8 mouse cellular contexts compared by ENCODE assay signal in genomic region chr8:84614512-84615223, GRCm38 (mm10). TPM values are rescaled to one million over a fixed set of nuclear protein-coding genes. Genes with fewer than 3 reads are reported as not detected.
DNase-seq lines count a peak whose midpoint lies in the region; ATAC-seq and TF ChIP-seq lines count a peak whose summit lies in the region.

No protein-coding gene starts in this region.

- H3K4me3 ChIP-seq in forebrain, embryonic 14.5 days (ENCODE audit: low read depth, low read length): no peak overlapping the region
- no peak overlapping the region for H3K4me3 ChIP-seq in forebrain, embryonic 16.5 days (replicated peaks; ENCODE audit: low read length)
- no peak overlapping the region for H3K4me3 ChIP-seq in spleen, adult 2 months (ENCODE audit: extremely low read depth, insufficient read depth, insufficient read length)

- H3K4me2 ChIP-seq in forebrain, embryonic 14.5 days (ENCODE audit: low read length): no peak overlapping the region
- no peak overlapping the region for H3K4me2 ChIP-seq in forebrain, embryonic 16.5 days (ENCODE audit: low read length)

- H3K27me3 ChIP-seq in forebrain, embryonic 14.5 days (replicated peaks; ENCODE audit: control insufficient read depth, insufficient read depth, low read length): no peaks in the 10 kb centered on the region
- H3K27me3 ChIP-seq in forebrain, embryonic 16.5 days (replicated peaks; ENCODE audit: control insufficient read depth, insufficient read depth, low read length): no peaks in the 10 kb centered on the region
- H3K27me3 ChIP-seq in spleen, adult 2 months (ENCODE audit: control insufficient read depth, insufficient read depth, low read length): no peaks in the 10 kb centered on the region

- H3K4me1 ChIP-seq in forebrain, embryonic 14.5 days (ENCODE audit: control insufficient read depth, insufficient read depth, low read length): peaks cover 2% of the 10 kb centered on the region
- no peaks in the 10 kb centered on the region for H3K4me1 ChIP-seq in forebrain, embryonic 16.5 days (replicated peaks; ENCODE audit: control insufficient read depth, insufficient read depth, low read length)
- no peaks in the 10 kb centered on the region; the same call in 1 of the 2 replicates for H3K4me1 ChIP-seq in spleen, adult 2 months (ENCODE audit: control insufficient read depth, insufficient read depth, insufficient read length)

- no peak overlapping the region for H3K27ac ChIP-seq in forebrain, embryonic 14.5 days (ENCODE audit: low read depth, low read length)
- no peak overlapping the region for H3K27ac ChIP-seq in forebrain, embryonic 16.5 days (ENCODE audit: low read length)
- no peak overlapping the region for H3K27ac ChIP-seq in spleen, adult 2 months (ENCODE audit: insufficient read depth, low read length)

- TF ChIP-seq POLR2A in spleen, adult 2 months (IDR thresholded peaks at IDR 0.05; ENCODE audit: low read depth, low read length): no peak

- 36% methylated on average over 16 of the region's 16 CpGs for WGBS in forebrain, embryonic 14.5 days
- 28% methylated on average over 16 of the region's 16 CpGs for WGBS in forebrain, embryonic 16.5 days
- 34% methylated on average over 16 of the region's 16 CpGs for WGBS in spleen, adult 2 months

- no peak overlapping the region for H3K9ac ChIP-seq in forebrain, embryonic 14.5 days (ENCODE audit: low read length)
- no peak overlapping the region for H3K9ac ChIP-seq in forebrain, embryonic 16.5 days (replicated peaks; ENCODE audit: low read depth, low read length)

- ATAC-seq in forebrain, embryonic 14.5 days: no peak
- ATAC-seq in forebrain, embryonic 16.5 days: no peak

- H3K36me3 ChIP-seq in forebrain, embryonic 14.5 days (ENCODE audit: control insufficient read depth, insufficient read depth, low read length): 0 out of 2 replicates have a peak, but pooled peaks cover 4% of the 10 kb centered on the region
- no peaks in the 10 kb centered on the region for H3K36me3 ChIP-seq in forebrain, embryonic 16.5 days (ENCODE audit: control insufficient read depth, insufficient read depth)
- no peaks in the 10 kb centered on the region for H3K36me3 ChIP-seq in spleen, adult 2 months (ENCODE audit: control insufficient read depth, insufficient read depth, low read length)

- H3K9me3 ChIP-seq in forebrain, embryonic 14.5 days (replicated peaks; ENCODE audit: control insufficient read depth, low read length): no peaks in the 10 kb centered on the region
- no peaks in the 10 kb centered on the region for H3K9me3 ChIP-seq in forebrain, embryonic 16.5 days (ENCODE audit: control insufficient read depth, low read length)

- peak; percentile 65 for DNase-seq in forebrain, embryonic 14.5 days (ENCODE audit: low spot score)
- peak in 1 of 2 experiments; percentile 18 for DNase-seq in spleen, adult 2 months (ENCODE audit: low read depth in 1 of 2, low spot score in 2 of 2)
- no peak for DNase-seq in spleen, postnatal 14 days (ENCODE audit: low spot score in 2 of 2)
- DNase-seq in forelimb bud, embryonic 11.5 days (ENCODE audit: low read depth, low spot score): peak; percentile 51
- DNase-seq in naive thymus-derived CD4-positive, alpha-beta T cell, adult 2 months (ENCODE audit: low read depth): peak; percentile 68
- DNase-seq in layer of hippocampus, adult 8-10 months (ENCODE audit: low spot score in 2 of 2): no peak
- no peak for DNase-seq in right cerebral cortex, adult 18-20 months

- TF ChIP-seq CTCF in spleen, adult 2 months (IDR thresholded peaks at IDR 0.05; ENCODE audit: extremely low read depth, insufficient read depth, insufficient read length, insufficient replicate concordance): peak; percentile 17; the same call in 1 of the 2 replicates

RNA-seq across cellular contexts. Expression of gene Ier2, which starts 48.0 kb away (rescaled TPM):
- polyA plus RNA-seq in forebrain, embryonic 14.5 days (2014; fragmentation: Nextera tagmentation; extraction: Ambion mirVana): 26.5 and 29.3 TPM in 2 replicates
- 22.5 and 25.5 TPM in 2 replicates for polyA plus RNA-seq in forebrain, embryonic 16.5 days (2015; fragmentation: Nextera tagmentation; extraction: Ambion mirVana)
- polyA plus RNA-seq in spleen, adult 2 months (2012; rRNA removed): 23.0 and 27.4 TPM in 2 replicates
- 10 to 100 TPM in 1 of 4 experiments, 1 to 10 TPM in 3; 7.0 to 10.2 (median 9.3) TPM for total RNA-seq in layer of hippocampus, adult 8-10 months (2022)

Comparison
In these comparisons a context has a peak if more than half of its experiments do, and no peak if none do; other contexts are left out.
1. DNase-seq: peak in forebrain, embryonic 14.5 days (single experiment), forelimb bud, embryonic 11.5 days (single experiment) and naive thymus-derived CD4-positive, alpha-beta T cell, adult 2 months (single experiment); none in spleen, postnatal 14 days (0 of 2), layer of hippocampus, adult 8-10 months (0 of 2) and right cerebral cortex, adult 18-20 months (single experiment).